In the genomic region with DNA sequence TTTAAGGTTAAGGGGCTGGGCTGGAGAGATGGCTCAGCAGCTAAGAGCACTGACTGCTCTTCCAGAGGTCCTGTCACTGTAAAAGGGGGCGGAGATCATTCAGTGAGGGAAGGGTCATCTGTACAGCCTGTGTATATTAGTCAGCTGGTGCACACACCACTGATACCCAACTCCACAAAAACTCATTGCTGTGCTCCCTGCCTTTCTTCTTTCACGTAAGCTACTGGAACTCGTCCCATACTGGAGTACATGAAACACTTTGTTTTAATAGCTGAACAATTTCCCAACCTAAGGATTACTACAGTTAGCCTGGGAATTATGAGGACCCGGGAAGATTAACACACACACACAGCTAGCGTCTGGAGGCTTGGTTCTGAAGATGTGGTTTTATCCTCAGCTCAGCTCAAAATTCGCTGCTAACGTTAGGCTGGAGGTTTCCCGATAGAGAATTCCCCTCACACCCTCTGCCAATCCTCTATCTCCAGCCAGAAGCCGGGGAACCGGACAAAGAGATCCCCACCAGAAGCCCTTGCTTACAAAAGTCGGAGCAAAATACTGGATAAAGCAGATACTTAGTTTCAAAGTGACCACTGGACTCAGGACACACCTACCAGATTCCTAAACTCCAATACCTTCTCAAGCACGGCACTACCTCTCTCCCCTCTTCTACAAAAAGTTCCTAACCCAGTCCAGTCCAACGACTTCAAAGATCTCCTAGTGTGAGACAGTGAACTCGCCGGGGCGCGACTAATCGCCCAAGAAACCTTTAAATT, we compare ENCODE assay signal across 8 mouse cellular contexts. TPM values are rescaled to one million over a fixed set of nuclear protein-coding genes. Genes with fewer than 3 reads are reported as not detected.
DNase-seq lines count a peak whose midpoint lies in the region; ATAC-seq and TF ChIP-seq lines count a peak whose summit lies in the region.

No protein-coding gene starts in this region.

- WGBS in cerebellum, adult 2 months: 2% methylated on average over 18 of the region's 18 CpGs
- WGBS in spleen, adult 2 months: 5% methylated on average over 18 of the region's 18 CpGs
- 2% methylated on average over 18 of the region's 18 CpGs for WGBS in intestine, embryonic 14.5 days
- WGBS in neural tube, embryonic 14.5 days: 3% methylated on average over 18 of the region's 18 CpGs

- H3K9ac ChIP-seq in intestine, embryonic 14.5 days (ENCODE audit: low read length): peak overlapping the region; percentile 78
- H3K9ac ChIP-seq in neural tube, embryonic 14.5 days (replicated peaks; ENCODE audit: low read depth, low read length): peak overlapping the region; percentile 57

- ATAC-seq in intestine, embryonic 14.5 days (replicated peaks; ENCODE audit: low FRiP score, low TSS enrichment, low read depth): peak; percentile 12; the same call in 1 of the 2 replicates
- no peak for ATAC-seq in neural tube, embryonic 14.5 days (ENCODE audit: low read depth)

- H3K4me1 ChIP-seq in cerebellum, adult 2 months (ENCODE audit: control insufficient read depth, insufficient read depth, low read length): peaks cover 27% of the 10 kb centered on the region
- H3K4me1 ChIP-seq in spleen, adult 2 months (ENCODE audit: control insufficient read depth, insufficient read depth, insufficient read length): peaks cover 6% of the 10 kb centered on the region; the same call in 1 of the 2 replicates
- H3K4me1 ChIP-seq in intestine, embryonic 14.5 days (replicated peaks; ENCODE audit: control insufficient read depth, insufficient read depth, low read length): peaks cover 23% of the 10 kb centered on the region
- H3K4me1 ChIP-seq in neural tube, embryonic 14.5 days (ENCODE audit: control insufficient read depth, insufficient read depth, low read length): peaks cover 16% of the 10 kb centered on the region

- no peaks in the 10 kb centered on the region for H3K9me3 ChIP-seq in intestine, embryonic 14.5 days (ENCODE audit: control insufficient read depth, low read length)
- H3K9me3 ChIP-seq in neural tube, embryonic 14.5 days (ENCODE audit: control insufficient read depth, low read length): no peaks in the 10 kb centered on the region

- no peaks in the 10 kb centered on the region for H3K27me3 ChIP-seq in cerebellum, adult 2 months (ENCODE audit: control insufficient read depth, insufficient read depth, low read length)
- H3K27me3 ChIP-seq in spleen, adult 2 months (ENCODE audit: control insufficient read depth, insufficient read depth, low read length): no peaks in the 10 kb centered on the region
- H3K27me3 ChIP-seq in intestine, embryonic 14.5 days (replicated peaks; ENCODE audit: control insufficient read depth, insufficient read depth, low read length): no peaks in the 10 kb centered on the region
- no peaks in the 10 kb centered on the region for H3K27me3 ChIP-seq in neural tube, embryonic 14.5 days (ENCODE audit: control insufficient read depth, insufficient read depth, low read length)

- peak overlapping the region; percentile 48 for H3K27ac ChIP-seq in cerebellum, adult 2 months (ENCODE audit: insufficient read depth, low read length)
- peak overlapping the region; percentile 90 for H3K27ac ChIP-seq in spleen, adult 2 months (ENCODE audit: insufficient read depth, low read length)
- H3K27ac ChIP-seq in intestine, embryonic 14.5 days (ENCODE audit: low read depth): peak overlapping the region; percentile 87
- peak overlapping the region; percentile 69 for H3K27ac ChIP-seq in neural tube, embryonic 14.5 days (ENCODE audit: low read depth, low read length)

- peak overlapping the region; percentile 74 for H3K4me3 ChIP-seq in cerebellum, adult 2 months (replicated peaks; ENCODE audit: insufficient read depth, low read depth, low read length)
- peak overlapping the region; percentile 90 for H3K4me3 ChIP-seq in spleen, adult 2 months (ENCODE audit: extremely low read depth, insufficient read depth, insufficient read length)
- H3K4me3 ChIP-seq in intestine, embryonic 14.5 days (ENCODE audit: low read depth, low read length): peak overlapping the region; percentile 64
- peak overlapping the region; percentile 92 for H3K4me3 ChIP-seq in neural tube, embryonic 14.5 days (ENCODE audit: low read depth, low read length)

- H3K4me2 ChIP-seq in intestine, embryonic 14.5 days (ENCODE audit: low read length): peak overlapping the region; percentile 87
- H3K4me2 ChIP-seq in neural tube, embryonic 14.5 days (ENCODE audit: low read depth, low read length): peak overlapping the region; percentile 73

- no peak for DNase-seq in cerebellum, adult 2 months
- no peak for DNase-seq in cerebellum, adult 11 months
- DNase-seq in spleen, adult 2 months (ENCODE audit: low read depth in 1 of 2, low spot score in 2 of 2): no peak
- DNase-seq in spleen, adult 12 weeks (ENCODE audit: low spot score): no peak
- no peak for DNase-seq in intestine, embryonic 14.5 days (ENCODE audit: low spot score)
- DNase-seq in layer of hippocampus, adult 9-11 months: no peak
- no peak for DNase-seq in thymus, postnatal 14 days

- TF ChIP-seq POLR2A in cerebellum, adult 2 months (IDR thresholded peaks at IDR 0.05; ENCODE audit: borderline replicate concordance, insufficient read depth, low read length): no peak
- no peak for TF ChIP-seq POLR2A in spleen, adult 2 months (IDR thresholded peaks at IDR 0.05; ENCODE audit: low read depth, low read length)

- TF ChIP-seq CTCF in cerebellum, adult 2 months (IDR thresholded peaks at IDR 0.05; ENCODE audit: borderline replicate concordance, insufficient read depth, low read depth, low read length): no peak
- TF ChIP-seq CTCF in spleen, adult 2 months (IDR thresholded peaks at IDR 0.05; ENCODE audit: extremely low read depth, insufficient read depth, insufficient read length, insufficient replicate concordance): no peak

- H3K36me3 ChIP-seq in spleen, adult 2 months (ENCODE audit: control insufficient read depth, insufficient read depth, low read length): peaks cover 8% of the 10 kb centered on the region
- peaks cover 16% of the 10 kb centered on the region for H3K36me3 ChIP-seq in intestine, embryonic 14.5 days (ENCODE audit: control insufficient read depth, insufficient read depth, low read length)
- H3K36me3 ChIP-seq in neural tube, embryonic 14.5 days (ENCODE audit: control insufficient read depth, insufficient read depth, low read length): peaks cover 11% of the 10 kb centered on the region; the same call in 1 of the 2 replicates

RNA-seq across cellular contexts. Expression of a gene that starts 0.9 kb away (rescaled TPM):
- 54.8 and 58.0 TPM in 2 replicates for polyA plus RNA-seq in cerebellum, adult 2 months (2012; rRNA removed)
- 22.1 and 25.6 TPM in 2 replicates for polyA plus RNA-seq in spleen, adult 2 months (2012; rRNA removed)
- polyA plus RNA-seq in intestine, embryonic 14.5 days (2014; fragmentation: Nextera tagmentation; extraction: Ambion mirVana): 43.3 and 43.7 TPM in 2 replicates
- 54.0 and 62.2 TPM in 2 replicates for polyA plus RNA-seq in neural tube, embryonic 14.5 days (2014; fragmentation: Nextera tagmentation; extraction: Ambion mirVana)

RNA-seq across cellular contexts. Expression of a gene that starts 3.8 kb away (rescaled TPM):
- 8.5 and 8.6 TPM in 2 replicates for polyA plus RNA-seq in cerebellum, adult 2 months (2012; rRNA removed)
- polyA plus RNA-seq in spleen, adult 2 months (2012; rRNA removed): 6.0 and 9.6 TPM in 2 replicates
- polyA plus RNA-seq in intestine, embryonic 14.5 days (2014; fragmentation: Nextera tagmentation; extraction: Ambion mirVana): 0.05 and 0.28 TPM in 2 replicates
- 0.15 and 0.17 TPM in 2 replicates for polyA plus RNA-seq in neural tube, embryonic 14.5 days (2014; fragmentation: Nextera tagmentation; extraction: Ambion mirVana)

RNA-seq across cellular contexts. Expression of a gene that starts 29.4 kb away (rescaled TPM):
- polyA plus RNA-seq in cerebellum, adult 2 months (2012; rRNA removed): 25.7 and 30.2 TPM in 2 replicates
- polyA plus RNA-seq in spleen, adult 2 months (2012; rRNA removed): 18.1 and 24.1 TPM in 2 replicates
- 13.3 and 14.1 TPM in 2 replicates for polyA plus RNA-seq in intestine, embryonic 14.5 days (2014; fragmentation: Nextera tagmentation; extraction: Ambion mirVana)
- polyA plus RNA-seq in neural tube, embryonic 14.5 days (2014; fragmentation: Nextera tagmentation; extraction: Ambion mirVana): 4.5 and 5.1 TPM in 2 replicates

RNA-seq across cellular contexts. Expression of a gene that starts 31.0 kb away (rescaled TPM):
- 45.6 and 55.8 TPM in 2 replicates for polyA plus RNA-seq in cerebellum, adult 2 months (2012; rRNA removed)
- polyA plus RNA-seq in spleen, adult 2 months (2012; rRNA removed): 9.7 and 11.5 TPM in 2 replicates
- polyA plus RNA-seq in intestine, embryonic 14.5 days (2014; fragmentation: Nextera tagmentation; extraction: Ambion mirVana): 13.0 and 15.6 TPM in 2 replicates
- polyA plus RNA-seq in neural tube, embryonic 14.5 days (2014; fragmentation: Nextera tagmentation; extraction: Ambion mirVana): 14.5 and 19.5 TPM in 2 replicates

RNA-seq across cellular contexts. Expression of a gene that starts 44.2 kb away (rescaled TPM):
- polyA plus RNA-seq in cerebellum, adult 2 months (2012; rRNA removed): not detected in 2 replicates
- not detected in 2 replicates for polyA plus RNA-seq in spleen, adult 2 months (2012; rRNA removed)
- not detected in 2 replicates for polyA plus RNA-seq in intestine, embryonic 14.5 days (2014; fragmentation: Nextera tagmentation; extraction: Ambion mirVana)
- not detected in 2 replicates for polyA plus RNA-seq in neural tube, embryonic 14.5 days (2014; fragmentation: Nextera tagmentation; extraction: Ambion mirVana)
